Mouse (Mus musculus) heart, embryonic 14.5 days (tissue): ENCODE results near the gene Celf2. TPM values are rescaled to one million over a fixed set of nuclear protein-coding genes. Genes with fewer than 3 reads are reported as not detected.

Source experiments
- ATAC-seq: fragments of 200-750 bp; cut with Nextera tagmentation; 2 replicates; pipeline ENCODE4 v1.8.0; 2017; ENCODE audit warnings: low read depth, moderate TSS enrichment; ENCODE audit not compliant: insufficient number of reproducible peaks, insufficient read depth, low FRiP score
- H3K27ac ChIP-seq, 2 experiments: fragments of 200-500 bp in 1 of 2; fragments of 300-500 bp in 1 of 2; sonication (generic) in 1 of 2; replicated peaks in 1 of 2; 2 replicates each; pipeline ENCODE4 v1.5.1; 2012 to 2014; ENCODE audit warnings: low read depth in 2 of 2, low read length in 2 of 2, control low read depth in 1 of 2, mild to moderate bottlenecking in 1 of 2, mixed read lengths in 1 of 2; ENCODE audit not compliant: control insufficient read depth in 1 of 2, insufficient read depth in 1 of 2
- H3K27me3 ChIP-seq: fragments of 300-500 bp; sonication (generic); 2 replicates; pipeline ENCODE4 v1.6.1; 2014; ENCODE audit warnings: mild to moderate bottlenecking, low read length, control low read depth; ENCODE audit not compliant: control insufficient read depth, insufficient read depth
- H3K36me3 ChIP-seq: fragments of 300-500 bp; sonication (generic); 2 replicates; pipeline ENCODE4 v1.6.1; 2014; ENCODE audit warnings: mild to moderate bottlenecking, control low read depth, low read length, mixed read lengths; ENCODE audit not compliant: control insufficient read depth, insufficient read depth
- H3K4me1 ChIP-seq, 2 experiments: fragments of 200-500 bp in 1 of 2; fragments of 300-500 bp in 1 of 2; sonication (generic) in 1 of 2; 2 replicates each; pipeline ENCODE4 v1.6.1; 2012 to 2014; ENCODE audit warnings: low read length in 2 of 2, control low read depth in 1 of 2, mixed read lengths in 1 of 2; ENCODE audit not compliant: control insufficient read depth in 2 of 2, insufficient read depth in 2 of 2
- H3K4me2 ChIP-seq: fragments of 300-500 bp; sonication (generic); 2 replicates; pipeline ENCODE4 v1.6.1; 2014; ENCODE audit warnings: mild to moderate bottlenecking, low read length
- H3K4me3 ChIP-seq, 2 experiments: fragments of 200-500 bp in 1 of 2; fragments of 300-500 bp in 1 of 2; sonication (generic) in 1 of 2; 2 replicates each; pipeline ENCODE4 v1.5.1; 2012 to 2014; ENCODE audit warnings: low read length in 2 of 2, mild to moderate bottlenecking in 2 of 2, control low read depth in 1 of 2, low read depth in 1 of 2, moderate library complexity in 1 of 2; ENCODE audit not compliant: control insufficient read depth in 1 of 2, insufficient read depth in 1 of 2
- H3K9ac ChIP-seq: fragments of 300-500 bp; sonication (generic); 2 replicates; pipeline ENCODE4 v1.6.1; 2014; ENCODE audit warnings: mild to moderate bottlenecking, low read length
- H3K9me3 ChIP-seq: fragments of 300-500 bp; sonication (generic); 2 replicates; pipeline ENCODE4 v1.6.1; 2016; ENCODE audit warnings: low read length, control low read depth; ENCODE audit not compliant: control insufficient read depth
- WGBS: fragments of 180-500 bp; shearing (Covaris S2); extraction: QIAGEN DNeasy Blood & Tissue Kit; methylation state at CpG from one replicate; pipeline ENCODE4 v1.1.7; 2014; 5-methylcytosine and 5-hydroxymethylcytosine counted together
- polyA plus RNA-seq: library from polyadenylated mRNA; unstranded; fragments of >200 nt; fragmentation: Nextera tagmentation; extraction: Ambion mirVana; gene quantifications from 2 replicates; pipeline ENCODE4 v1.2.1, GENCODE M21; 2014

The Celf2 gene
- polyA plus RNA-seq, 1 experiment from 2014 or later = 66.5 TPM

GRCm38 (mm10) chr2:6723602-6724001, 785.8 kb downstream of the Celf2 start:
- Histone ChIP-seq H3K27me3 (no peaks in the 10 kb centered on the region), H3K4me3 (no peak overlapping the region), H3K27ac (no peak overlapping the region), H3K36me3 (no peaks in the 10 kb centered on the region), H3K9ac (no peak overlapping the region), H3K4me2 (no peak overlapping the region), H3K9me3 (no peaks in the 10 kb centered on the region), H3K4me1 (peaks cover 13 to 19% of the 10 kb centered on the region in 2 experiments)
- WGBS = 60% methylated on average over 2 of the region's 2 CpGs
- no peak for ATAC-seq

GRCm38 (mm10) chr2:6721460-6722401, 787.6 kb downstream of the Celf2 start:
- H3K9me3 ChIP-seq = no peaks in the 10 kb centered on the region
- ATAC-seq = no peak
- H3K27ac ChIP-seq = 0 out of 4 replicates have a peak overlapping the region, but pooled peaks of 1 of the 2 experiments have one; percentile 2
- peak overlapping the region; percentile 42 for H3K9ac ChIP-seq
- WGBS = 11% methylated on average over 17 of the region's 17 CpGs
- H3K4me2 ChIP-seq = peak overlapping the region; percentile 75
- H3K27me3 ChIP-seq = no peaks in the 10 kb centered on the region
- peak overlapping the region; percentile 34 to 43 for H3K4me3 ChIP-seq
- peaks cover 13 to 19% of the 10 kb centered on the region in 2 experiments for H3K4me1 ChIP-seq
- H3K36me3 ChIP-seq = no peaks in the 10 kb centered on the region

GRCm38 (mm10) chr2:6720753-6721459, 788.5 kb downstream of the Celf2 start:
- H3K9me3 ChIP-seq = no peaks in the 10 kb centered on the region
- 0 out of 4 replicates have a peak overlapping the region, but pooled peaks of 1 of the 2 experiments have one; percentile 2 for H3K27ac ChIP-seq
- 38% methylated on average over 11 of the region's 11 CpGs for WGBS
- H3K9ac ChIP-seq = peak overlapping the region; percentile 42
- no peaks in the 10 kb centered on the region for H3K36me3 ChIP-seq
- peak overlapping the region; percentile 75 for H3K4me2 ChIP-seq
- no peaks in the 10 kb centered on the region for H3K27me3 ChIP-seq
- ATAC-seq = peak; percentile 50; the same call in 1 of the 2 replicates
- H3K4me3 ChIP-seq = peak overlapping the region; percentile 34 to 43
- H3K4me1 ChIP-seq = peaks cover 13 to 19% of the 10 kb centered on the region in 2 experiments

GRCm38 (mm10) chr2:6718864-6719263, 790.5 kb downstream of the Celf2 start:
- Histone ChIP-seq H3K9me3 (no peaks in the 10 kb centered on the region), H3K27ac (no peak overlapping the region), H3K4me1 (peaks cover 13 to 19% of the 10 kb centered on the region in 2 experiments), H3K4me3 (no peak overlapping the region), H3K36me3 (no peaks in the 10 kb centered on the region), H3K9ac (no peak overlapping the region), H3K27me3 (no peaks in the 10 kb centered on the region), H3K4me2 (no peak overlapping the region)
- ATAC-seq = no peak

GRCm38 (mm10) chr2:6717953-6718352, 791.4 kb downstream of the Celf2 start:
- 52% methylated on average over 3 of the region's 3 CpGs for WGBS
- Histone ChIP-seq H3K4me2 (no peak overlapping the region), H3K4me3 (no peak overlapping the region), H3K36me3 (peaks cover 3% of the 10 kb centered on the region; the same call in 1 of the 2 replicates), H3K4me1 (peaks cover 13 to 19% of the 10 kb centered on the region in 2 experiments), H3K27ac (no peak overlapping the region), H3K27me3 (no peaks in the 10 kb centered on the region), H3K9me3 (no peaks in the 10 kb centered on the region), H3K9ac (no peak overlapping the region)
- ATAC-seq = no peak

- no peak overlapping the region for H3K4me2 ChIP-seq
- H3K9me3 ChIP-seq = no peaks in the 10 kb centered on the region
- no peaks in the 10 kb centered on the region for H3K27me3 ChIP-seq
- WGBS = 90% methylated on average over 3 of the region's 3 CpGs
- peaks cover 3% of the 10 kb centered on the region; the same call in 1 of the 2 replicates for H3K36me3 ChIP-seq
- H3K9ac ChIP-seq = no peak overlapping the region
- no peaks in the 10 kb centered on the region; a peak in 1 of 4 replicates for H3K4me1 ChIP-seq
- no peak overlapping the region for H3K27ac ChIP-seq
- ATAC-seq = no peak
- H3K4me3 ChIP-seq = no peak overlapping the region
Measured at GRCm38 (mm10) chr2:6715562-6715961, 793.8 kb downstream of the Celf2 start.

DNA sequence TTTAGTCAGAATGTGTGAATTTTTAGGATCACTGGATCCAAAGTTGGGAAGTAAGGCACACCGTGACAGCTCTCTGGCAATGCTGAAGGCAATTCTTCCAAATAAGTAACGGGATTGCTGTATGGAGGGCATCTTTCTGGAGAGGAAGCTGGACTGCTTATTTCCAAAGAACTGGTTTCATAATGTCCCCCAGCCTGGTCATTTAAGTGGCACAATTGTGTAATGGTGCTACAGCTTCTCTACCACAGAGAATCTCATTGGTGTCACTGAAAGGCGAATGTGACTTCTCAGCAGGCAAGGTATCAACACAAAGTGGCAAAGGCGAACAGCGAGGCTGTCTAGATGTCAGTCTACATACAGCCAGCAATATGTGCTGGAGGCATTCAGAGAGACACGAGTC, 795.8 kb downstream of the Celf2 start:
- Histone ChIP-seq H3K36me3 (peaks cover 3% of the 10 kb centered on the region; the same call in 1 of the 2 replicates), H3K9me3 (no peaks in the 10 kb centered on the region), H3K4me1 (no peaks in the 10 kb centered on the region), H3K4me3 (no peak overlapping the region), H3K27me3 (no peaks in the 10 kb centered on the region), H3K4me2 (no peak overlapping the region), H3K9ac (no peak overlapping the region), H3K27ac (no peak overlapping the region)
- WGBS = 89% methylated on average over 6 of the region's 6 CpGs
- no peak for ATAC-seq
